Mouse (Mus musculus) naive thymus-derived CD4-positive, alpha-beta T cell, adult 5 months (primary cell): ENCODE measurements around the gene Kcne2. TPM values are rescaled to one million over a fixed set of nuclear protein-coding genes. Genes with fewer than 3 reads are reported as not detected.

Source experiments
- polyA plus RNA-seq: library from polyadenylated mRNA; unstranded; fragments of 100-300 nt; shearing (Covaris generic); gene quantifications from one replicate; pipeline ENCODE4 v1.2.1, GENCODE M21; 2017

Gene Kcne2
- polyA plus RNA-seq: not detected

GRCm38 (mm10) chr16:92292101-92292500, at the start of gene Kcne2:
Gene Kcne2, plus strand, starts transcription at chr16:92292389.

GRCm38 (mm10) chr16:92300649-92301411, 8.6 kb downstream of the Kcne2 start, which contains the start of gene Smim11:
Gene Smim11, plus strand, starts transcription at chr16:92301286.

GRCm38 (mm10) chr16:92321341-92321740, 29.2 kb downstream of the Kcne2 start, which contains the start of gene Fam243:
Gene Fam243, minus strand, starts transcription at chr16:92321441.

Other genes starting within 250 kb of the Kcne2 start
- gene Mrps6, start 234.1 kb upstream of the Kcne2 start, polyA plus RNA-seq: 45.6 TPM
- not detected for gene Gm49711, start 234.1 kb upstream of the Kcne2 start, polyA plus RNA-seq
- 9.0 TPM for gene Slc5a3, start 234.1 kb upstream of the Kcne2 start, polyA plus RNA-seq
- gene Smim11, start 8.9 kb downstream of the Kcne2 start, polyA plus RNA-seq: 66.0 TPM
- gene Fam243, start 29.1 kb downstream of the Kcne2 start, polyA plus RNA-seq: not detected
- gene Kcne1, start 67.1 kb downstream of the Kcne2 start, polyA plus RNA-seq: not detected
- gene Rcan1, start 178.5 kb downstream of the Kcne2 start, polyA plus RNA-seq: 8.1 TPM
- not detected for gene Clic6, start 193.3 kb downstream of the Kcne2 start, polyA plus RNA-seq